Mouse (Mus musculus) yolk sac, embryonic 10.5 days (tissue): ENCODE measurements around the gene Top2a.

Source experiments
- DNase-seq: peaks from one replicate; pipeline ENCODE4 v3.0.0-alpha.2; 2017; ENCODE audit warnings: low spot score

Gene Top2a

GRCm38 (mm10) chr11:98964616-98965415 lies 59.2 kb downstream of the Top2a start:
- no peak for DNase-seq

DNA sequence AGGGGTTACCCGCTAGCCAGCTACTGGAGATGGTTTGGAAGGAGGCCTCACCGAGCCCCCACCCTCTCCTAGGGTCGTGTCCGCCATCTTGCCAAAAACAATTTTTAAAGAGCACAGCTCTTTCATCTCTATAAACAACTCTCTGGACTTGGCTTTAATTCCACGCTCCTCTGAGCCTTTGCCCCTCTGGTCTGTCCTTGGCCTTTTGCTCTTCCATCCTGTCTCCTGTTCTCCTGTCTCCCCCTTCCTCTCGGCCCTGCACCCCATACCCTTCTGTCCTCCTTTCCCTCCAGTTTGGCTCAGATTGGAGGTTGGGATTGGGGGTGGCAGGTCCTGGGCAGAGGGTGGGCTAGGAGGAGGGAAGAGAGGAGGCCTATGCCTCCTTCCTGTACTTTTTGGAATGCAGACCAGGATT lies 59.8 kb downstream of the Top2a start:
- no peak for DNase-seq

DNA sequence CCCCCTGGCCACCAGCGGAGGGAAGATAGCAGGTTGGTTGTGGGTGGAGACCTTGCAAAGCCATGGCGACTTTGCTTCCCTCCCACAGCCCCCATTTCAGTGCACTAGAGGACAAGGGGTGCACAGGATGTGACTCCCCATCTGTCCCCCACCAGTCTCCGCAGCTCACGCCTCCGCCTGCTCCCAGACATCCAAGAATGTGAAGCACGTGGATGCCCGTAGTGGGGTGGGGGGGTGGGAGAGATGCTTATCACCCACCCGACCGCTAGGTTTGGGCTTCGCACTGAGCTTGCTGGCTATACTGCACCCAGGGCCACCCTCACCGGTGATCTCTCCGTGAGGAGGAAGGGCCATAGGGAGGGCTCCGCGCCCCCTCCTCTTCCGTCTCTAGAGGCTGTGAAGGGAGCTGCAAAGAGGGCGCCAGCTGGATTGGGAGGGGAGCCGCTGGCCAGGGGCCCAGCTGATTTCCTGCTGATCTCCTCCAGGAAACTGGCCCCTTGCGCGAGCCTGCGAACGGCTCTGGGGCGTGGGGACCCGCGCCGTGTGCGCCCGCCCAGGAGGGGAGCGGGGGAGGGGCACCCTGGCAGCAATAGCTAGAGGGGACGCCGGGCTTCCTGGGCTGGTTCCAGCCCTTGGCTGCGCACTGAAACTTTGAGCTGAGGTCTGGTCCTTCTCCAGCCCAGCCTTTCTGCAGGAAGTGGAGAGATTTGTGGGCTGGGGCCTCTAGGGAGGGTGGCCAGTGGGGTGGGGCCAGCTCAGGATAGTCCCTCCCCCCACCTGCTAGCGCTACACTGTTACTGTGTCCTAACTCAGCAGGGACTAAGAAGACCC lies 60.6 kb downstream of the Top2a start:
- peak; percentile 87 for DNase-seq

- DNase-seq: peak; percentile 87
These were observed 61.4 kb downstream of the Top2a start for GRCm38 (mm10) chr11:98962421-98963095.

- DNase-seq: no peak
These were observed 62.2 kb downstream of the Top2a start for GRCm38 (mm10) chr11:98961766-98962165.

GRCm38 (mm10) chr11:98961051-98961592 lies 62.9 kb downstream of the Top2a start:
- no peak for DNase-seq

- DNase-seq: peak; percentile 88
These were observed 63.6 kb downstream of the Top2a start for GRCm38 (mm10) chr11:98960313-98960906.

GRCm38 (mm10) chr11:98959437-98960312 lies 64.3 kb downstream of the Top2a start:
- peak; percentile 91 for DNase-seq

DNA sequence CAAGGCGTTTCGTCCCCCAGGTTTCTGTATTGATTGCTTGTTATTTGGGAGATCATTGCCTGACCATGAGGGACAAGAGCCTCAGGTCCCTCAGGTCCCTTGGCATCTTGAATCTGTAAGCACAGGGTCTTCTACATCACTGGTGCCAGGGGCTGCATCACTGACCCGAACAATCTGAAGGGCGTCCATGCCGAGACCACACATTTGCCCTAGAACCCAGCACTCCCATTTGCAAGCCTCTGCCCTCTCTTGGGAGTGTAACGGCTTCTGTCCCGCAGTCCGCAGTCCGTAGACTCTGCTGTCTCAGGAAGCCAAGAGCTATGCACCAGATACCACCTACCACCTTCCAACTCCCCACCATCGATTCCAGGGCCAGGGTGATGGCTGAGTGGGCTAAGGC lies 67.6 kb downstream of the Top2a start:
- no peak for DNase-seq

DNA sequence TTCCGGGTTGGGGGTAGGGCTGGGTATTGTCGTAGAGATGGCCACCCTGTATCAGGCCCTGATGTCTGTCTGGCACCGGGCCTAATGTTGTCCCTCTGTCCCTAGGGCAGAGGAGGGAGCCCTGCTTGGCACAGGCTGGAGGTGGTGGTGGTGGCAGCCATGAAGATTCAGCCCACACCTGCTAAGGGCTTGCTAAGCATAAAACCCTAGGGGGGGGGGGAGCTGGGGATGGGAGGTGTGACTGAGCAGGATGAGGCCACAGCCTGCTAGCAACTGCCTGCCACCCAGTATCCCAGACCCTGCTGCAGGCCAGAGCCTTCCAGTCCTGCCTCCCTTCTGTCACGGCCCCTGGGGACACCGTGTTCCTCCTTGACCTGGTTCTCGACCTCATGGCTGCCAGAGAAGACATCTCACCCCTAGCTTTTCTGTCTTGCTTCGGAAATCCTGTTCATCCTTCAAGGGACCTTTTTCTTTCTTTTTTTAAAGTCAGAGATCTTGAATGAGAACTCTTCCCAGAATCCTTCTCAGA lies 68.2 kb downstream of the Top2a start:
- no peak for DNase-seq

DNA sequence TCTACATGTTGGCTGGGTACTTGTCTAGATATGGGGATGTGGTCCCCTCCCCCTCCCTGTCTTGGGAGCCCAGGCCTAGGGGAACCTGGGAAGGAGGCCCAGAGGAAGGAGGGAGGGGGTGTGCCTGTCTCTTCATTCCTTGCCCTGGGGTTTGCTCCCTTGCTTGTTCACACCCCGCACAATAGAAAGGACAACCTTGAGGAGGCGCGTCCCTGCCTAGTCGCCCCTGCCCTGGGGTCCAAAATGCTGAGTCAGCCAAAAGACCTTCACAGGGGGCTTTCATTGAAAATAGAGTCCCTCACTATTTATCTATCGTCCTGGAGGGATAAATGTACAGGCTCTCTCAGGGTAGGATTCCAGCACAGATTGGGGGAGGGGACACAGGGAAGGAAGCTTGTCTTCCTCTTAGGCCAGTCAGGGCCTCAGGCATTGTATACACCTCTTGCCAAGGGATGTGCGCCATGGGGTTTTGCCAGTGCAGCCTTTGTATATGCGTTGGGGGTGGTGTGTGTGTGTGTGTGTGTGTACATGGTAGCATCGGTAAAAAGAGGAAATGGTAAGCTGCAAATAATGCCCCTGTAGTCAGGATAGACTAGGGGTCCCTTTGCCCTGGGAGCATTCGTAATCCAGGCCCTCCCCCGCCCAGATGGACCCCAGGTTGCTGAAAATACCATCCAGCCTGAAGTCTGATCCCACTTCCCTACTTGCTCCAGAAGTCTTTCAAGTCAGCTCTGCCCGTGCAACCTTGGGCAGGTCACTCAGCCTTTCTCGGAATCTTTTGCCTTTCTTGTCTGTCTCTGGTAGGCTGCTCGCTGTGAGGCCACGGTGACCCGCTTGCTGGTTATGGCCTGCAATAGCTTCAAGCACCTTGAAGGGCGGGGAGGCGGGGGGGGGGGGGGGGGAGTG lies 68.9 kb downstream of the Top2a start:
- no peak for DNase-seq

DNA sequence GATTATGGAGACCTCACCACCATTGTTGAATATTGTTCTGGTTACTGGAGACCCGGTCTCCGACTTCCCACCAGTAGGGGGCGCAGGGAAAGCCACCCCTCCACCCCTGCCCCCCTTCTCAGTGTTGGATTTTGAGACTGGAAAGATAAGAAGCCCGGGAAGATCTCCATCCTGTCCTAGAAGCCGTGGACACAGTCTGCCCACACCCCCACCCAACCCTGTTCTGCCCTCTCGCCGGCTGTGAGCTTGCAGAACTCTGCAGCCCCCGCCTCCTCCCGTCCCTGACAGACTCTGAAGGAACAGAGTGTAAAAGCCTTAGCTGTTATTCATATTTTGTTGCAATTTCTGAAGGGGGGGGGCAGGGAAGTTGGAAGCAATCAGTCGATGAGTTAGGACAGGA lies 69.6 kb downstream of the Top2a start:
- peak; percentile 87 for DNase-seq

DNA sequence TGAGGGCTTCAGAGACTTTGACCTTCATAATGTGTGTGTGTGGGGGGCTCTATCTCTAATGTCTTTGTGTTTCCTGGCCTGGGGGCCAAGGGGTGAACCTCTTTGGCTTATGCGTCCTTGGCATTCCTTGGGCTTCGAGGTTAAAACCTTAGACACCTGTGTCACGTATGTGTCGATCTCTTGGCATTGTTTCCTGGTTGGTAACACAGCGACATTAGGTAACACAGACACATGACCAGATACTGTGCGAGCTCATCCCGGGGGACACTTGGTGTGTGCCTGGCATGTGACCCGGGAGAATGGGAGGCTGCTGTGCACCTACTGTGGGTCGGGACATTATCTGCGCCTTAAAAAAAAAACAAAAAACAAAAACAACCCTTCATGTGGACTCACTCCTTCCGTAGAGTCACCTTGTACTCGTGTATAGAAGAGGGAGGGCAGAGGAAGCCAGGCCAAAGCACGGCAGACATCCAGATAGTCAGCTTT lies 70.1 kb downstream of the Top2a start:
- no peak for DNase-seq

DNA sequence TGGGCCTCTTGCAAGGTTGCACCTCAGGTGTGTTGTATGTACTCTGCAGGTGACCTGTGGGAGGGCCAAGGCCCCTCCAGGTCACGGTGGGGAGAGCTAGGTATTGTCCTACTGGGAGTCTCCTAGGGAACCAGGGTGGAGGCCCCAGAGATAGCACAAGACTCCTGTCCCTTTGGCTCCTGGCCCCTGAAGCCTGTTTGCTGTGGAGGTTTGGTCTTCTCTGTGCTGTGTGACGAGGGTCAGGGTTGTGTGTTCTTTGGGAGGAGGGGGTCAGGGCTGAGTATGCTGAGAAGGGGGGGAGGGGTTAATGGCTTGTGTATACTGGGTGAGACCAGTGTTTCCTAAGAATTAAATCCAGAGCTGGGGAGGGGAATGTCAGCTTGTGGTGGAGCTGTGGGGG lies 70.6 kb downstream of the Top2a start:
- peak; percentile 91 for DNase-seq

DNA sequence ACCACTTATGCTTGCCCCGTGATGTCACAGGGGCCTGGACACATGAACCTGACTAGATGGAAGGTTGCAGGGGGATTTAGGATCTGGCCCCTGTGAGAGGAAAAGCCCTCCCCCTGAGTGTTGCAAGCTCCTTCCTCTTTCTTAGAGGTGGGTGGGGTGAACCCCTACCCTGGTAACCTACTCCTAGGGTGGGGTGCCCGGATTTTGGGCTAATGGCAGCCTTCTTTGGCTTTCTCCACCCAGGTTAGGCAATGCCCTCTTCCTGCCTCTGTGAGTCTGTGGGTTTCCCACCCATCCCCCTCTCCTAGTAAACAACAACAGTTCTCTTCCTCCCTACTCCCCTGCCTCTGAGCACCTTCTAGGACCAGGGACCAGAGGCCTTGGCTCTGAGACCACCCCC lies 71.3 kb downstream of the Top2a start:
- no peak for DNase-seq

GRCm38 (mm10) chr11:98952111-98952510 lies 71.9 kb downstream of the Top2a start:
- no peak for DNase-seq

- DNase-seq: no peak
These were observed 72.7 kb downstream of the Top2a start for GRCm38 (mm10) chr11:98951026-98951906.

DNA sequence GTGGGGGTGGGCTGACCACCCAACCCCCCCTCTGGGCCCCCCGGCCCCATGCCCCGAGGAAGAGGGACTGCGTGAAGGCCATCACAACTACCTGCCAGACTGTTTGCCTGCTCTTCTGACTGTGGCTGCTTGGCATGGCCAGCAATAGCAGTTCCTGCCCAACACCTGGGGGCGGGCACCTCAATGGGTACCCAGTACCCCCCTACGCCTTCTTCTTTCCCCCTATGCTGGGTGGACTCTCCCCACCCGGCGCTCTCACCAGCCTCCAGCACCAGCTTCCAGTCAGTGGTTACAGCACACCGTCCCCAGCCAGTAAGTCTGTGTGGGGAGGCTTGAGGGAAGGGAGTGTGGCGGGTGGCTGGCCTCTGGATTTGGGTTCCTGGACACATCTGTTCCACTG lies 73.5 kb downstream of the Top2a start:
- DNase-seq: no peak
